Mouse (Mus musculus) MEL (cell line): ENCODE measurements at regions not wholly inside any gene's neighbourhood (a gene's known extent, or its start where the extent isn't known, plus 50 kb on each side); places are given as distances from the start of the nearest gene placed in this dataset.

Experiments used
- CTCF ChIP-seq, 3 experiments: IDR thresholded peaks in 2 of 3; conservative IDR thresholded peaks in 1 of 3; 2 replicates each; pipeline ENCODE4 v1.5.1; 2011 to 2012; ENCODE audit warnings: low read length in 3 of 3, low read depth in 2 of 3, mild to moderate bottlenecking in 2 of 3, improper control_type of control experiment in 1 of 3, inconsistent platforms in 1 of 3, mixed read lengths in 1 of 3, moderate library complexity in 1 of 3; ENCODE audit not compliant: control insufficient read depth in 1 of 3, insufficient read depth in 1 of 3, poor library complexity in 1 of 3, severe bottlenecking in 1 of 3
- EP300 ChIP-seq, 2 experiments: IDR thresholded peaks; 2 replicates each; pipeline ENCODE4 v1.6.1; 2011; ENCODE audit warnings: improper control_type of control experiment in 2 of 2, low read length in 2 of 2, low read depth in 1 of 2, mild to moderate bottlenecking in 1 of 2
- JUND ChIP-seq: IDR thresholded peaks from 2 replicates; pipeline ENCODE4 v1.6.1; 2011; ENCODE audit warnings: low read depth, mild to moderate bottlenecking, improper control_type of control experiment, low read length
- KAT2A ChIP-seq: conservative IDR thresholded peaks from 2 replicates; pipeline ENCODE4 v1.6.1; 2012; ENCODE audit warnings: low read depth, low read length, improper control_type of control experiment, inconsistent platforms
- MAZ ChIP-seq: IDR thresholded peaks from 2 replicates; pipeline ENCODE4 v1.6.1; 2012; ENCODE audit warnings: low read depth, mild to moderate bottlenecking, inconsistent platforms, low read length, improper control_type of control experiment
- NELFE ChIP-seq: IDR thresholded peaks from 2 replicates; pipeline ENCODE4 v1.6.1; 2011; ENCODE audit warnings: low read depth, low read length, improper control_type of control experiment
- NRF1 ChIP-seq: IDR thresholded peaks from 2 replicates; pipeline ENCODE4 v1.6.1; 2014; ENCODE audit warnings: low read depth, mild to moderate bottlenecking, inconsistent platforms, low read length, improper control_type of control experiment, moderate library complexity; ENCODE audit not compliant: poor library complexity, insufficient read depth, severe bottlenecking
- POLR2A ChIP-seq, 2 experiments: IDR thresholded peaks; 2 replicates each; pipeline ENCODE4 v1.6.1; 2011 to 2012; ENCODE audit warnings: low read length in 2 of 2, mild to moderate bottlenecking in 2 of 2, control low read depth in 1 of 2, improper control_type of control experiment in 1 of 2, low read depth in 1 of 2, moderate library complexity in 1 of 2; ENCODE audit not compliant: control insufficient read depth in 1 of 2, insufficient read depth in 1 of 2, poor library complexity in 1 of 2
- USF1 ChIP-seq: IDR thresholded peaks from 2 replicates; pipeline ENCODE4 v1.6.1; 2014; ENCODE audit warnings: low read depth, mild to moderate bottlenecking, inconsistent platforms, low read length, improper control_type of control experiment, moderate library complexity

- TF ChIP-seq EP300 (IDR thresholded peaks at IDR 0.05; ENCODE audit: low read depth in 1 of 2, low read length in 2 of 2) (no peak), CTCF (IDR thresholded peaks at IDR 0.05 in 2 of 3, conservative IDR thresholded peaks at IDR 0.05 in 1 of 3; ENCODE audit: control insufficient read depth in 1 of 3, insufficient read depth in 1 of 3, low read depth in 2 of 3, low read length in 3 of 3, poor library complexity in 1 of 3, severe bottlenecking in 1 of 3) (no peak), KAT2A (no peak), POLR2A (IDR thresholded peaks at IDR 0.05; ENCODE audit: control insufficient read depth in 1 of 2, insufficient read depth in 1 of 2, low read depth in 1 of 2, low read length in 2 of 2, poor library complexity in 1 of 2) (no peak), USF1 (no peak), NELFE (no peak), JUND (no peak), MAZ (no peak), NRF1 (no peak)
Observed at GRCm38 (mm10) chr8:29976651-29977350, 2529.3 kb downstream of the Poteg start.
